Mouse (Mus musculus) cerebellum, adult 9-11 months (tissue): ENCODE measurements around the gene Cox5b.
A peak's percentile ranks its signal among the peaks of the same experiment; 100 is the strongest.

Experiments used
- DNase-seq: peaks from one replicate; pipeline ENCODE4 v3.0.0; 2022

The Cox5b gene

GRCm38 (mm10) chr1:36690671-36691235 is 496 bp upstream of the Cox5b start:
- peak; percentile 57 for DNase-seq

- DNase-seq: no peak
Observed at GRCm38 (mm10) chr1:36694871-36695270, 3.6 kb downstream of the Cox5b start.

- DNase-seq: no peak
Observed at GRCm38 (mm10) chr1:36696411-36696810, 5.2 kb downstream of the Cox5b start.

- no peak for DNase-seq
Observed at GRCm38 (mm10) chr1:36697030-36697429, 5.8 kb downstream of the Cox5b start.

- no peak for DNase-seq
Observed at GRCm38 (mm10) chr1:36707166-36707565, 15.9 kb downstream of the Cox5b start.

- DNase-seq: no peak
Observed at GRCm38 (mm10) chr1:36707797-36708196, 16.5 kb downstream of the Cox5b start.

- DNase-seq: no peak
Observed at GRCm38 (mm10) chr1:36708626-36709025, 17.4 kb downstream of the Cox5b start.

GRCm38 (mm10) chr1:36709055-36709853 is 18.0 kb downstream of the Cox5b start:
- no peak for DNase-seq

GRCm38 (mm10) chr1:36709854-36710280 is 18.6 kb downstream of the Cox5b start, which contains the start of gene 4933424G06Rik:
4933424G06Rik (plus strand) TSS chr1:36710149.
- peak; percentile 99 for DNase-seq

GRCm38 (mm10) chr1:36711104-36711503 is 19.9 kb downstream of the Cox5b start:
- no peak for DNase-seq

- DNase-seq: no peak
Observed at GRCm38 (mm10) chr1:36714311-36714710, 23.1 kb downstream of the Cox5b start, which contains the start of gene Actr1b. Actr1b (minus strand) TSS chr1:36714422.

- DNase-seq: no peak
Observed at GRCm38 (mm10) chr1:36718786-36719185, 27.5 kb downstream of the Cox5b start.

- no peak for DNase-seq
Observed at GRCm38 (mm10) chr1:36723146-36724056, 32.2 kb downstream of the Cox5b start.

- DNase-seq: no peak
Observed at GRCm38 (mm10) chr1:36724057-36724431, 32.8 kb downstream of the Cox5b start.

- DNase-seq: peak; percentile 61
Observed at GRCm38 (mm10) chr1:36737300-36737699, 46.1 kb downstream of the Cox5b start.

- DNase-seq: no peak
Observed at GRCm38 (mm10) chr1:36739231-36739630, 48.0 kb downstream of the Cox5b start.

- no peak for DNase-seq
Observed at GRCm38 (mm10) chr1:36743046-36743445, 51.8 kb downstream of the Cox5b start.
